Mouse (Mus musculus) urinary bladder, postnatal 25 days (tissue): ENCODE measurements around the gene Cacna2d3.

ENCODE experiments used
- DNase-seq: peaks from one replicate; pipeline ENCODE4 v3.0.0; 2022; ENCODE audit warnings: low spot score

Cacna2d3 gene

GRCm38 (mm10) chr14:29643217-29643616 lies 78.4 kb downstream of the Cacna2d3 start:
- DNase-seq, result no peak

GRCm38 (mm10) chr14:29639266-29639665 lies 82.4 kb downstream of the Cacna2d3 start:
- DNase-seq, result no peak

- no peak for DNase-seq
Measured at GRCm38 (mm10) chr14:29628213-29628612, 93.5 kb downstream of the Cacna2d3 start.

GRCm38 (mm10) chr14:29612436-29612835 lies 109.2 kb downstream of the Cacna2d3 start:
- no peak for DNase-seq

- no peak for DNase-seq
Measured at GRCm38 (mm10) chr14:29608761-29609160, 112.9 kb downstream of the Cacna2d3 start.

- no peak for DNase-seq
Measured at GRCm38 (mm10) chr14:29599428-29599827, 122.2 kb downstream of the Cacna2d3 start.

- no peak for DNase-seq
Measured at GRCm38 (mm10) chr14:29592896-29593295, 128.8 kb downstream of the Cacna2d3 start.

- DNase-seq, result no peak
Measured at GRCm38 (mm10) chr14:29589628-29590027, 132.0 kb downstream of the Cacna2d3 start.

- DNase-seq, result no peak
Measured at GRCm38 (mm10) chr14:29581961-29582360, 139.7 kb downstream of the Cacna2d3 start.

- DNase-seq, result no peak
Measured at GRCm38 (mm10) chr14:29577786-29578185, 143.9 kb downstream of the Cacna2d3 start.

GRCm38 (mm10) chr14:29575551-29575950 lies 146.1 kb downstream of the Cacna2d3 start:
- DNase-seq, result no peak

- no peak for DNase-seq
Measured at GRCm38 (mm10) chr14:29562704-29563103, 159.0 kb downstream of the Cacna2d3 start.

GRCm38 (mm10) chr14:29561122-29561834 lies 160.4 kb downstream of the Cacna2d3 start:
- no peak for DNase-seq

GRCm38 (mm10) chr14:29558440-29558839 lies 163.2 kb downstream of the Cacna2d3 start:
- DNase-seq, result no peak

- DNase-seq, result no peak
Measured at GRCm38 (mm10) chr14:29556152-29556551, 165.5 kb downstream of the Cacna2d3 start.

- no peak for DNase-seq
Measured at GRCm38 (mm10) chr14:29552471-29552870, 169.2 kb downstream of the Cacna2d3 start.

GRCm38 (mm10) chr14:29548646-29549045 lies 173.0 kb downstream of the Cacna2d3 start:
- DNase-seq, result no peak

GRCm38 (mm10) chr14:29530516-29530915 lies 191.1 kb downstream of the Cacna2d3 start:
- DNase-seq, result no peak

GRCm38 (mm10) chr14:29528696-29529095 lies 193.0 kb downstream of the Cacna2d3 start:
- no peak for DNase-seq

GRCm38 (mm10) chr14:29519751-29520669 lies 201.7 kb downstream of the Cacna2d3 start:
- DNase-seq, result no peak

- no peak for DNase-seq
Measured at GRCm38 (mm10) chr14:29502667-29503066, 219.0 kb downstream of the Cacna2d3 start.

- no peak for DNase-seq
Measured at GRCm38 (mm10) chr14:29498546-29499290, 222.9 kb downstream of the Cacna2d3 start.
